Mouse (Mus musculus): ENCODE results near the gene Slc16a8.
A peak's percentile ranks its signal among the peaks of the same experiment; 100 is the strongest.

DNA sequence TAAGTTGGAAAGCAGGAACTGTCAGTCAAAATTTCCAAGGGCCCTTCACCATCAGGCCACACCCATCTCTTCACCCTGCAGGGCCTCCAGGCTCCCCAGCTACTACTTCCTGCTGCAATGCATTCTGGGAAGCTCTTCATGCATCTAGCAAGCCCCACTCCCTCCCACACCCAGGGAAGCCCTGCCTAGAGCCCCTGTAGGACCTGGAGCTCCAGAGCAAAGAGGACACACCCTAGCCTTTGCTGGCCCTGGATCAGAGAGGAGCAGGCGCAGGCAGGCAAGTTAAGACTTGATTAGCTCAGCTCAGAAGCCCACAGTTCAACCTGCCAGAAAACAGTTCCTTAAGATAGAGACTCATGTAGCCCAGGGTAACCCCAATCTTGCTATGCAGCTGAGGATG, 26.8 kb upstream of the Slc16a8 start:
- no peak for TF ChIP-seq CTCF (conservative IDR thresholded peaks at IDR 0.05 in 1 of 2, IDR thresholded peaks at IDR 0.05 in 1 of 2; ENCODE audit: low read depth in 2 of 2, low read length in 2 of 2)
- no peak for TF ChIP-seq GABPA (IDR thresholded peaks at IDR 0.05; ENCODE audit: insufficient replicate concordance, low read depth, low read length)
- no peak for TF ChIP-seq ETS1 (conservative IDR thresholded peaks at IDR 0.05; ENCODE audit: low read depth, low read length)
- peak; percentile 47; the same call in 1 of the 2 replicates for TF ChIP-seq MEF2A (IDR thresholded peaks at IDR 0.05; ENCODE audit: borderline replicate concordance, low read depth, low read length)
- no peak for TF ChIP-seq MAX (IDR thresholded peaks at IDR 0.05; ENCODE audit: low read length)
- no peak for TF ChIP-seq CHD2 (IDR thresholded peaks at IDR 0.05; ENCODE audit: low read length)
- no peak for TF ChIP-seq USF1 (IDR thresholded peaks at IDR 0.05; ENCODE audit: low read depth, low read length)
- peak; percentile 88 for TF ChIP-seq POLR2A (IDR thresholded peaks at IDR 0.05; ENCODE audit: low read depth, low read length)
- no peak for TF ChIP-seq SMC3 (IDR thresholded peaks at IDR 0.05; ENCODE audit: low read depth, low read length)
- peak; percentile 17; the same call in 1 of the 2 replicates for TF ChIP-seq MYC (IDR thresholded peaks at IDR 0.05; ENCODE audit: low read depth, low read length)
- TF ChIP-seq PAX5 (IDR thresholded peaks at IDR 0.05; ENCODE audit: low read length), result no peak
